Mouse (Mus musculus) T-cell, adult 2 months (primary cell): ENCODE data around the gene Src.
"Not testable (repeated sequence)": the region's sequence is repeated elsewhere in the genome, so short reads cannot be mapped to it uniquely, and the experiment has no call there.

Experiments
- DNase-seq: peaks from one replicate; pipeline ENCODE4 v3.0.0; 2022; ENCODE audit warnings: low spot score

Src gene

GRCm38 (mm10) chr2:157479858-157480568 is 61.8 kb downstream of the Src start:
- no peak for DNase-seq

GRCm38 (mm10) chr2:157482729-157483128 is 64.5 kb downstream of the Src start:
- no peak for DNase-seq

GRCm38 (mm10) chr2:157486559-157486958 is 68.3 kb downstream of the Src start:
- DNase-seq = not testable (repeated sequence)

- DNase-seq = no peak
These were observed 68.9 kb downstream of the Src start for GRCm38 (mm10) chr2:157486981-157487656.

GRCm38 (mm10) chr2:157487733-157488175 is 69.5 kb downstream of the Src start:
- DNase-seq = no peak

- no peak for DNase-seq
These were observed 75.0 kb downstream of the Src start for GRCm38 (mm10) chr2:157493240-157493639.

- no peak for DNase-seq
These were observed 80.3 kb downstream of the Src start for GRCm38 (mm10) chr2:157498529-157498928.

- no peak for DNase-seq
These were observed 82.1 kb downstream of the Src start for GRCm38 (mm10) chr2:157500364-157500763.

- DNase-seq = no peak
These were observed 83.1 kb downstream of the Src start for GRCm38 (mm10) chr2:157501324-157501723.

GRCm38 (mm10) chr2:157506779-157507178 is 88.5 kb downstream of the Src start:
- no peak for DNase-seq

GRCm38 (mm10) chr2:157509182-157509581 is 90.9 kb downstream of the Src start:
- DNase-seq = no peak

GRCm38 (mm10) chr2:157510031-157510430 is 91.8 kb downstream of the Src start:
- no peak for DNase-seq

GRCm38 (mm10) chr2:157512859-157513258 is 94.6 kb downstream of the Src start:
- DNase-seq = no peak

- no peak for DNase-seq
These were observed 95.5 kb downstream of the Src start for GRCm38 (mm10) chr2:157513737-157514208.

GRCm38 (mm10) chr2:157514353-157514752 is 96.1 kb downstream of the Src start:
- no peak for DNase-seq

- DNase-seq = no peak
These were observed 99.3 kb downstream of the Src start for GRCm38 (mm10) chr2:157517526-157517925.

- no peak for DNase-seq
These were observed 100.2 kb downstream of the Src start for GRCm38 (mm10) chr2:157518451-157518850.

GRCm38 (mm10) chr2:157519452-157519851 is 101.2 kb downstream of the Src start:
- no peak for DNase-seq

- DNase-seq = no peak
These were observed 102.3 kb downstream of the Src start for GRCm38 (mm10) chr2:157520496-157520895.
